Mouse (Mus musculus): ENCODE results near the gene Gstt3. TPM values are rescaled to one million over a fixed set of nuclear protein-coding genes. Genes with fewer than 3 reads are reported as not detected.

Gene Gstt3
- polyA plus RNA-seq (2015; fragmentation: Nextera tagmentation; extraction: Ambion mirVana), result 3.2 and 4.1 TPM in 2 replicates

GRCm38 (mm10) chr10:75780769-75781578 lies at the start of gene Gstt3, which contains the start of gene Gm20441:
TSS of gene Gstt3 (minus strand) at chr10:75781414.
TSS of gene Gm20441 (minus strand) at chr10:75780954.
- peak; percentile 19; the same call in 1 of the 2 replicates for ATAC-seq (ENCODE audit: extremely low read depth, insufficient number of reproducible peaks, low FRiP score, low TSS enrichment)
- no peak within 1 kb of the TSS for H3K27ac ChIP-seq (replicated peaks)
- H3K27me3 ChIP-seq (replicated peaks), result peaks cover 38% of the 10 kb centered on the region
- H3K4me1 ChIP-seq, result peaks cover 9% of the 10 kb centered on the region
- peaks cover 3% of the 10 kb centered on the region; the same call in 1 of the 2 replicates for H3K9me3 ChIP-seq
- H3K4me2 ChIP-seq, result peak within 1 kb of the TSS; percentile 94
- H3K9ac ChIP-seq, result peak within 1 kb of the TSS; percentile 79
- H3K4me3 ChIP-seq, result peak within 1 kb of the TSS; percentile 57
- no peaks in the 10 kb centered on the region for H3K36me3 ChIP-seq
- under 1% methylated on average over 28 of the region's 28 CpGs for WGBS

- Histone ChIP-seq H3K4me1 (peaks cover 26% of the 10 kb centered on the region), H3K4me3 (no peak overlapping the region), H3K4me2 (no peak overlapping the region), H3K9me3 (no peaks in the 10 kb centered on the region), H3K27me3 (replicated peaks) (peaks cover 12% of the 10 kb centered on the region), H3K9ac (no peak overlapping the region), H3K27ac (replicated peaks) (no peak overlapping the region), H3K36me3 (no peaks in the 10 kb centered on the region)
- no peak for ATAC-seq (ENCODE audit: extremely low read depth, insufficient number of reproducible peaks, low FRiP score, low TSS enrichment)
- 85% methylated on average over 2 of the region's 2 CpGs for WGBS
Measured at GRCm38 (mm10) chr10:75830275-75830670, 49.1 kb upstream of the Gstt3 start.

- WGBS, result 70% methylated on average over 2 of the region's 2 CpGs
- H3K9me3 ChIP-seq, result no peaks in the 10 kb centered on the region
- H3K9ac ChIP-seq, result no peak overlapping the region
- no peak overlapping the region for H3K27ac ChIP-seq (replicated peaks)
- H3K27me3 ChIP-seq (replicated peaks), result peaks cover 12% of the 10 kb centered on the region
- H3K36me3 ChIP-seq, result no peaks in the 10 kb centered on the region
- ATAC-seq (ENCODE audit: extremely low read depth, insufficient number of reproducible peaks, low FRiP score, low TSS enrichment), result no peak
- H3K4me2 ChIP-seq, result no peak overlapping the region
- peaks cover 20% of the 10 kb centered on the region for H3K4me1 ChIP-seq
- H3K4me3 ChIP-seq, result no peak overlapping the region
Measured at GRCm38 (mm10) chr10:75829529-75830274, 48.5 kb upstream of the Gstt3 start.

GRCm38 (mm10) chr10:75828500-75828931 lies 47.3 kb upstream of the Gstt3 start:
- no peak for ATAC-seq (ENCODE audit: extremely low read depth, insufficient number of reproducible peaks, low FRiP score, low TSS enrichment)
- Histone ChIP-seq H3K4me2 (no peak overlapping the region), H3K27ac (replicated peaks) (no peak overlapping the region), H3K9me3 (0 out of 2 replicates have a peak, but pooled peaks cover under 1% of the 10 kb centered on the region), H3K9ac (no peak overlapping the region), H3K36me3 (no peaks in the 10 kb centered on the region), H3K27me3 (replicated peaks) (peaks cover 12% of the 10 kb centered on the region), H3K4me3 (no peak overlapping the region), H3K4me1 (peaks cover 8% of the 10 kb centered on the region)

- Histone ChIP-seq H3K4me3 (no peak overlapping the region), H3K9ac (no peak overlapping the region), H3K27me3 (replicated peaks) (peaks cover 5% of the 10 kb centered on the region), H3K4me1 (peaks cover 4% of the 10 kb centered on the region; the same call in 1 of the 2 replicates), H3K27ac (replicated peaks) (no peak overlapping the region), H3K36me3 (no peaks in the 10 kb centered on the region), H3K4me2 (no peak overlapping the region), H3K9me3 (peaks cover 7% of the 10 kb centered on the region)
- no peak for ATAC-seq (ENCODE audit: extremely low read depth, insufficient number of reproducible peaks, low FRiP score, low TSS enrichment)
- WGBS, result 75% methylated on average over 4 of the region's 4 CpGs
Measured at GRCm38 (mm10) chr10:75827668-75828360, 46.6 kb upstream of the Gstt3 start.

- Histone ChIP-seq H3K27me3 (replicated peaks) (no peaks in the 10 kb centered on the region; the same call in none of the 2 replicates), H3K36me3 (no peaks in the 10 kb centered on the region), H3K27ac (replicated peaks) (no peak overlapping the region), H3K9ac (no peak overlapping the region), H3K9me3 (peaks cover 7% of the 10 kb centered on the region), H3K4me2 (no peak overlapping the region), H3K4me3 (no peak overlapping the region), H3K4me1 (peaks cover 4% of the 10 kb centered on the region; the same call in 1 of the 2 replicates)
- WGBS, result 76% methylated on average over 4 of the region's 4 CpGs
- ATAC-seq (ENCODE audit: extremely low read depth, insufficient number of reproducible peaks, low FRiP score, low TSS enrichment), result no peak
Measured at GRCm38 (mm10) chr10:75824530-75824929, 43.3 kb upstream of the Gstt3 start.

GRCm38 (mm10) chr10:75823782-75824181 lies 42.6 kb upstream of the Gstt3 start:
- no peak overlapping the region for H3K27ac ChIP-seq (replicated peaks)
- H3K36me3 ChIP-seq, result no peaks in the 10 kb centered on the region
- 67% methylated on average over 1 of the region's 1 CpGs for WGBS
- no peak overlapping the region for H3K4me2 ChIP-seq
- no peak overlapping the region for H3K4me3 ChIP-seq
- peaks cover 4% of the 10 kb centered on the region; the same call in 1 of the 2 replicates for H3K4me1 ChIP-seq
- H3K9ac ChIP-seq, result no peak overlapping the region
- no peaks in the 10 kb centered on the region; the same call in none of the 2 replicates for H3K27me3 ChIP-seq (replicated peaks)
- no peak for ATAC-seq (ENCODE audit: extremely low read depth, insufficient number of reproducible peaks, low FRiP score, low TSS enrichment)
- peaks cover 7% of the 10 kb centered on the region for H3K9me3 ChIP-seq

GRCm38 (mm10) chr10:75822443-75822842 lies 41.2 kb upstream of the Gstt3 start, which contains the start of gene Gstt4:
TSS of gene Gstt4 (minus strand) at chr10:75822543.
- Histone ChIP-seq H3K4me1 (peaks cover under 1% of the 10 kb centered on the region; the same call in 1 of the 2 replicates), H3K9me3 (peaks cover 7% of the 10 kb centered on the region), H3K27me3 (replicated peaks) (peaks cover 2% of the 10 kb centered on the region), H3K4me2 (no peak within 1 kb of the TSS), H3K36me3 (no peaks in the 10 kb centered on the region), H3K4me3 (no peak within 1 kb of the TSS), H3K9ac (no peak within 1 kb of the TSS), H3K27ac (replicated peaks) (no peak within 1 kb of the TSS)
- 84% methylated on average over 2 of the region's 2 CpGs for WGBS
- ATAC-seq (ENCODE audit: extremely low read depth, insufficient number of reproducible peaks, low FRiP score, low TSS enrichment), result no peak

GRCm38 (mm10) chr10:75819882-75820281 lies 38.7 kb upstream of the Gstt3 start:
- H3K9ac ChIP-seq, result no peak overlapping the region
- 72% methylated on average over 5 of the region's 5 CpGs for WGBS
- H3K4me1 ChIP-seq, result no peaks in the 10 kb centered on the region
- ATAC-seq (ENCODE audit: extremely low read depth, insufficient number of reproducible peaks, low FRiP score, low TSS enrichment), result no peak
- H3K27me3 ChIP-seq (replicated peaks), result peaks cover 6% of the 10 kb centered on the region; the same call in 1 of the 2 replicates
- H3K4me3 ChIP-seq, result no peak overlapping the region
- H3K27ac ChIP-seq (replicated peaks), result no peak overlapping the region
- no peaks in the 10 kb centered on the region for H3K36me3 ChIP-seq
- peaks cover 7% of the 10 kb centered on the region for H3K9me3 ChIP-seq
- no peak overlapping the region for H3K4me2 ChIP-seq

- H3K36me3 ChIP-seq, result no peaks in the 10 kb centered on the region
- H3K9me3 ChIP-seq, result peaks cover 7% of the 10 kb centered on the region
- 49% methylated on average over 10 of the region's 10 CpGs for WGBS
- no peak overlapping the region for H3K4me2 ChIP-seq
- peaks cover 6% of the 10 kb centered on the region; the same call in 1 of the 2 replicates for H3K27me3 ChIP-seq (replicated peaks)
- H3K9ac ChIP-seq, result no peak overlapping the region
- no peak overlapping the region for H3K27ac ChIP-seq (replicated peaks)
- ATAC-seq (ENCODE audit: extremely low read depth, insufficient number of reproducible peaks, low FRiP score, low TSS enrichment), result no peak
- no peaks in the 10 kb centered on the region for H3K4me1 ChIP-seq
- no peak overlapping the region for H3K4me3 ChIP-seq
Measured at GRCm38 (mm10) chr10:75818641-75819040, 37.4 kb upstream of the Gstt3 start.

GRCm38 (mm10) chr10:75804217-75804616 lies 23.0 kb upstream of the Gstt3 start:
- no peak overlapping the region for H3K9ac ChIP-seq
- no peaks in the 10 kb centered on the region for H3K9me3 ChIP-seq
- H3K4me2 ChIP-seq, result no peak overlapping the region
- 55% methylated on average over 2 of the region's 2 CpGs for WGBS
- H3K4me1 ChIP-seq, result no peaks in the 10 kb centered on the region
- ATAC-seq (ENCODE audit: extremely low read depth, insufficient number of reproducible peaks, low FRiP score, low TSS enrichment), result no peak
- H3K4me3 ChIP-seq, result no peak overlapping the region
- peaks cover 20% of the 10 kb centered on the region for H3K27me3 ChIP-seq (replicated peaks)
- H3K36me3 ChIP-seq, result no peaks in the 10 kb centered on the region
- no peak overlapping the region for H3K27ac ChIP-seq (replicated peaks)
